Mouse (Mus musculus): ENCODE data around the gene Exosc2. TPM values are rescaled to one million over a fixed set of nuclear protein-coding genes. Genes with fewer than 3 reads are reported as not detected.
A peak's percentile ranks its signal among the peaks of the same experiment; 100 is the strongest.

Exosc2 gene
- polyA plus RNA-seq, 1 experiment from 2014 or later: 70.1 TPM

- H3K27ac ChIP-seq (ENCODE audit: low read depth, low read length): no peak overlapping the region
- WGBS: 92% methylated on average over 4 of the region's 4 CpGs
- DNase-seq (ENCODE audit: low spot score, missing footprints) (no peak), ATAC-seq (ENCODE audit: low FRiP score) (no peak)
- H3K27me3 ChIP-seq (ENCODE audit: control insufficient read depth, insufficient read depth, low read length): no peaks in the 10 kb centered on the region
- H3K4me2 ChIP-seq: no peak overlapping the region
- H3K4me1 ChIP-seq (ENCODE audit: control insufficient read depth, insufficient read depth, low read length): no peaks in the 10 kb centered on the region
- H3K9ac ChIP-seq (ENCODE audit: low read length): no peak overlapping the region
- H3K36me3 ChIP-seq (ENCODE audit: control insufficient read depth, insufficient read depth, low read length): no peaks in the 10 kb centered on the region
- no peak overlapping the region for H3K4me3 ChIP-seq (ENCODE audit: low read depth, low read length)
- H3K9me3 ChIP-seq (ENCODE audit: control insufficient read depth, low read length): no peaks in the 10 kb centered on the region
Measured at GRCm38 (mm10) chr2:31714780-31715179, 44.3 kb downstream of the Exosc2 start.

- no peak overlapping the region for H3K27ac ChIP-seq (ENCODE audit: low read depth, low read length)
- no peak overlapping the region for H3K9ac ChIP-seq (ENCODE audit: low read length)
- no peaks in the 10 kb centered on the region for H3K9me3 ChIP-seq (ENCODE audit: control insufficient read depth, low read length)
- H3K36me3 ChIP-seq (ENCODE audit: control insufficient read depth, insufficient read depth, low read length): no peaks in the 10 kb centered on the region
- no peaks in the 10 kb centered on the region for H3K27me3 ChIP-seq (ENCODE audit: control insufficient read depth, insufficient read depth, low read length)
- ATAC-seq (ENCODE audit: low FRiP score): no peak
- no peaks in the 10 kb centered on the region for H3K4me1 ChIP-seq (ENCODE audit: control insufficient read depth, insufficient read depth, low read length)
- no peak for DNase-seq (ENCODE audit: low spot score, missing footprints)
- 89% methylated on average over 7 of the region's 7 CpGs for WGBS
- H3K4me2 ChIP-seq: no peak overlapping the region
- H3K4me3 ChIP-seq (ENCODE audit: low read depth, low read length): no peak overlapping the region
Measured at GRCm38 (mm10) chr2:31715985-31716384, 45.5 kb downstream of the Exosc2 start.

- Histone ChIP-seq H3K4me3 (ENCODE audit: low read depth, low read length) (no peak overlapping the region), H3K9ac (ENCODE audit: low read length) (no peak overlapping the region), H3K36me3 (ENCODE audit: control insufficient read depth, insufficient read depth, low read length) (no peaks in the 10 kb centered on the region), H3K27me3 (ENCODE audit: control insufficient read depth, insufficient read depth, low read length) (no peaks in the 10 kb centered on the region), H3K9me3 (ENCODE audit: control insufficient read depth, low read length) (no peaks in the 10 kb centered on the region), H3K4me2 (no peak overlapping the region), H3K4me1 (ENCODE audit: control insufficient read depth, insufficient read depth, low read length) (no peaks in the 10 kb centered on the region), H3K27ac (ENCODE audit: low read depth, low read length) (no peak overlapping the region)
- DNase-seq (ENCODE audit: low spot score, missing footprints) (no peak), ATAC-seq (ENCODE audit: low FRiP score) (no peak)
- 91% methylated on average over 6 of the region's 6 CpGs for WGBS
Measured at GRCm38 (mm10) chr2:31719202-31719880, 48.8 kb downstream of the Exosc2 start.

GRCm38 (mm10) chr2:31719944-31720343 is 49.4 kb downstream of the Exosc2 start:
- DNase-seq (ENCODE audit: low spot score, missing footprints) (no peak), ATAC-seq (ENCODE audit: low FRiP score) (no peak)
- H3K9ac ChIP-seq (ENCODE audit: low read length): no peak overlapping the region
- H3K36me3 ChIP-seq (ENCODE audit: control insufficient read depth, insufficient read depth, low read length): no peaks in the 10 kb centered on the region
- H3K4me1 ChIP-seq (ENCODE audit: control insufficient read depth, insufficient read depth, low read length): no peaks in the 10 kb centered on the region
- 83% methylated on average over 2 of the region's 2 CpGs for WGBS
- H3K27me3 ChIP-seq (ENCODE audit: control insufficient read depth, insufficient read depth, low read length): no peaks in the 10 kb centered on the region
- no peaks in the 10 kb centered on the region for H3K9me3 ChIP-seq (ENCODE audit: control insufficient read depth, low read length)
- no peak overlapping the region for H3K4me3 ChIP-seq (ENCODE audit: low read depth, low read length)
- no peak overlapping the region for H3K27ac ChIP-seq (ENCODE audit: low read depth, low read length)
- no peak overlapping the region for H3K4me2 ChIP-seq

- H3K9ac ChIP-seq (ENCODE audit: low read length): no peak overlapping the region
- DNase-seq (ENCODE audit: low spot score, missing footprints): peak; percentile 84
- no peaks in the 10 kb centered on the region for H3K36me3 ChIP-seq (ENCODE audit: control insufficient read depth, insufficient read depth, low read length)
- no peaks in the 10 kb centered on the region for H3K27me3 ChIP-seq (ENCODE audit: control insufficient read depth, insufficient read depth, low read length)
- H3K4me3 ChIP-seq (ENCODE audit: low read depth, low read length): no peak overlapping the region
- H3K9me3 ChIP-seq (ENCODE audit: control insufficient read depth, low read length): no peaks in the 10 kb centered on the region
- H3K4me2 ChIP-seq: no peak overlapping the region
- 66% methylated on average over 4 of the region's 4 CpGs for WGBS
- no peak overlapping the region for H3K27ac ChIP-seq (ENCODE audit: low read depth, low read length)
- no peaks in the 10 kb centered on the region for H3K4me1 ChIP-seq (ENCODE audit: control insufficient read depth, insufficient read depth, low read length)
- ATAC-seq (ENCODE audit: low FRiP score): no peak
Measured at GRCm38 (mm10) chr2:31720783-31721182, 50.3 kb downstream of the Exosc2 start.

- no peak overlapping the region for H3K4me2 ChIP-seq
- ATAC-seq (ENCODE audit: low FRiP score) (no peak), DNase-seq (ENCODE audit: low spot score, missing footprints) (no peak)
- no peak overlapping the region for H3K4me3 ChIP-seq (ENCODE audit: low read depth, low read length)
- 94% methylated on average over 7 of the region's 7 CpGs for WGBS
- no peaks in the 10 kb centered on the region for H3K27me3 ChIP-seq (ENCODE audit: control insufficient read depth, insufficient read depth, low read length)
- H3K27ac ChIP-seq (ENCODE audit: low read depth, low read length): no peak overlapping the region
- H3K9ac ChIP-seq (ENCODE audit: low read length): no peak overlapping the region
- H3K36me3 ChIP-seq (ENCODE audit: control insufficient read depth, insufficient read depth, low read length): no peaks in the 10 kb centered on the region
- H3K9me3 ChIP-seq (ENCODE audit: control insufficient read depth, low read length): no peaks in the 10 kb centered on the region
- no peaks in the 10 kb centered on the region for H3K4me1 ChIP-seq (ENCODE audit: control insufficient read depth, insufficient read depth, low read length)
Measured at GRCm38 (mm10) chr2:31724730-31725490, 54.4 kb downstream of the Exosc2 start.

GRCm38 (mm10) chr2:31727576-31728277 is 57.2 kb downstream of the Exosc2 start:
- no peak overlapping the region for H3K4me3 ChIP-seq (ENCODE audit: low read depth, low read length)
- ATAC-seq (ENCODE audit: low FRiP score) (no peak), DNase-seq (ENCODE audit: low spot score, missing footprints) (no peak)
- no peaks in the 10 kb centered on the region for H3K27me3 ChIP-seq (ENCODE audit: control insufficient read depth, insufficient read depth, low read length)
- no peak overlapping the region for H3K27ac ChIP-seq (ENCODE audit: low read depth, low read length)
- no peak overlapping the region for H3K9ac ChIP-seq (ENCODE audit: low read length)
- H3K4me1 ChIP-seq (ENCODE audit: control insufficient read depth, insufficient read depth, low read length): no peaks in the 10 kb centered on the region
- no peak overlapping the region for H3K4me2 ChIP-seq
- 93% methylated on average over 9 of the region's 9 CpGs for WGBS
- no peaks in the 10 kb centered on the region for H3K9me3 ChIP-seq (ENCODE audit: control insufficient read depth, low read length)
- H3K36me3 ChIP-seq (ENCODE audit: control insufficient read depth, insufficient read depth, low read length): no peaks in the 10 kb centered on the region

GRCm38 (mm10) chr2:31730640-31731039 is 60.1 kb downstream of the Exosc2 start:
- Histone ChIP-seq H3K27me3 (ENCODE audit: control insufficient read depth, insufficient read depth, low read length) (no peaks in the 10 kb centered on the region), H3K9ac (ENCODE audit: low read length) (no peak overlapping the region), H3K4me2 (no peak overlapping the region), H3K4me3 (ENCODE audit: low read depth, low read length) (no peak overlapping the region), H3K4me1 (ENCODE audit: control insufficient read depth, insufficient read depth, low read length) (no peaks in the 10 kb centered on the region), H3K36me3 (ENCODE audit: control insufficient read depth, insufficient read depth, low read length) (no peaks in the 10 kb centered on the region), H3K9me3 (ENCODE audit: control insufficient read depth, low read length) (no peaks in the 10 kb centered on the region), H3K27ac (ENCODE audit: low read depth, low read length) (no peak overlapping the region)
- no peak for ATAC-seq (ENCODE audit: low FRiP score)
- WGBS: 87% methylated on average over 5 of the region's 5 CpGs
- DNase-seq (ENCODE audit: low spot score, missing footprints): no peak

Data from midbrain, embryonic 11.5 days (tissue).